Mouse (Mus musculus) megakaryocyte, embryonic 14.5 days (primary cell): ENCODE data around the gene Sult1c1.

Source experiments
- FLI1 ChIP-seq: IDR thresholded peaks from 2 replicates; pipeline ENCODE4 v1.6.1; 2012; ENCODE audit warnings: low read length, inconsistent platforms, mixed read lengths
- GATA1 ChIP-seq: IDR thresholded peaks from 3 replicates; pipeline ENCODE4 v1.6.1; 2012; ENCODE audit warnings: mixed read lengths, low read length, inconsistent platforms, borderline replicate concordance

DNA sequence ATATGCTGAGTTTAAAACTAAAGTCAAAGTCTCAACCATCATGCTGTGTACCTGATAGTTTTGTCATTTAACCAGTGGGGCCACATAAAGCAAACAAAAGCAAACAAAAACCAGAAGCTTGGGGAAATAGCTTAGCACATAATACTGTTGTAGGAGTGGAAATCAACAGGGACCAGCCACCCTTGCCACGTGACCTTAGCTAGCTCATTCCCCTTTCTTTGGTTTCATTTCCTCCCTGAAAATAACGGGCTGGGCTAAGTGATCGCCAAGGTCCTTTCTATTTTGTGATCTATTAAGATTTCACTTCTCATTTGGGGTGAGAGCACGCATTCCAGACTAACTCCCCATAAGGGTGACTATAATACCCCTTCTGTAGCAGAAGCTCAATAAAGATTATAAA, 13.0 kb upstream of the Sult1c1 start:
- TF ChIP-seq GATA1 = no peak
- TF ChIP-seq FLI1 = no peak
